Mouse (Mus musculus) kidney, postnatal 0 days (tissue): ENCODE results near the gene Fgfbp1. TPM values are rescaled to one million over a fixed set of nuclear protein-coding genes. Genes with fewer than 3 reads are reported as not detected.

ENCODE experiments used
- ATAC-seq: fragments of 200-750 bp; cut with Nextera tagmentation; replicated peaks from 2 replicates; pipeline ENCODE4 v1.8.0; 2017; ENCODE audit warnings: low read depth, moderate number of reproducible peaks, moderate TSS enrichment, moderate library complexity; ENCODE audit not compliant: low FRiP score
- DNase-seq: peaks from one replicate; pipeline ENCODE4 v3.0.0-alpha.2; 2016; ENCODE audit warnings: low spot score
- H3K27ac ChIP-seq: fragments of 300-500 bp; sonication (generic); 2 replicates; pipeline ENCODE4 v1.5.1; 2014; ENCODE audit warnings: mild to moderate bottlenecking
- H3K27me3 ChIP-seq: fragments of 300-500 bp; sonication (generic); 2 replicates; pipeline ENCODE4 v1.6.1; 2014; ENCODE audit warnings: low read length, mixed read lengths; ENCODE audit not compliant: insufficient read depth
- H3K36me3 ChIP-seq: fragments of 300-500 bp; sonication (generic); 2 replicates; pipeline ENCODE4 v1.6.1; 2014; ENCODE audit warnings: low read length, mixed read lengths; ENCODE audit not compliant: insufficient read depth
- H3K4me1 ChIP-seq: fragments of 300-500 bp; sonication (generic); replicated peaks from 2 replicates; pipeline ENCODE4 v1.6.1; 2014; ENCODE audit warnings: antibody characterized with exemption, low read length, mixed read lengths; ENCODE audit not compliant: insufficient read depth
- H3K4me2 ChIP-seq: fragments of 300-500 bp; sonication (generic); 2 replicates; pipeline ENCODE4 v1.6.1; 2014; ENCODE audit warnings: mild to moderate bottlenecking, low read length, moderate library complexity, mixed read lengths
- H3K4me3 ChIP-seq: fragments of 300-500 bp; sonication (generic); replicated peaks from 2 replicates; pipeline ENCODE4 v1.5.1; 2014; ENCODE audit warnings: low read depth, low read length
- H3K9ac ChIP-seq: fragments of 300-500 bp; sonication (generic); 2 replicates; pipeline ENCODE4 v1.6.1; 2014; ENCODE audit warnings: low read depth, low read length
- H3K9me3 ChIP-seq: fragments of 300-500 bp; sonication (generic); replicated peaks from 2 replicates; pipeline ENCODE4 v1.6.1; 2016; ENCODE audit warnings: low read length, inconsistent platforms, mixed read lengths
- CTCF ChIP-seq: IDR thresholded peaks from 2 replicates; pipeline ENCODE4 v1.5.1; 2016; ENCODE audit warnings: antibody characterized with exemption, low read depth, mild to moderate bottlenecking, moderate library complexity
- WGBS: fragments of 180-500 bp; shearing (Covaris S2); extraction: QIAGEN DNeasy Blood & Tissue Kit; methylation state at CpG from one replicate; pipeline ENCODE4 v1.1.7; 2014; 5-methylcytosine and 5-hydroxymethylcytosine counted together
- polyA plus RNA-seq: library from polyadenylated mRNA; unstranded; fragments of >200 nt; fragmentation: Nextera tagmentation; extraction: Ambion mirVana; gene quantifications from 2 replicates; pipeline ENCODE4 v1.2.1, GENCODE M21; 2015

Fgfbp1 gene
- polyA plus RNA-seq = 12.8 and 21.1 TPM in 2 replicates

GRCm38 (mm10) chr5:43981620-43982019, at the start of gene Fgfbp1:
TSS of gene Fgfbp1 (minus strand) at chr5:43981779.
- DNase-seq (peak; percentile 6), ATAC-seq (no peak)
- H3K9me3 ChIP-seq = no peaks in the 10 kb centered on the region
- no peak within 1 kb of the TSS for H3K4me2 ChIP-seq
- H3K4me1 ChIP-seq = 0 out of 2 replicates have a peak, but pooled peaks cover 7% of the 10 kb centered on the region
- TF ChIP-seq CTCF = no peak
- WGBS = 49% methylated on average over 4 of the region's 4 CpGs
- no peaks in the 10 kb centered on the region for H3K27me3 ChIP-seq
- no peak within 1 kb of the TSS for H3K9ac ChIP-seq
- H3K4me3 ChIP-seq = no peak within 1 kb of the TSS
- no peaks in the 10 kb centered on the region for H3K36me3 ChIP-seq
- no peak within 1 kb of the TSS for H3K27ac ChIP-seq

GRCm38 (mm10) chr5:43998295-43998989, 16.9 kb upstream of the Fgfbp1 start:
- TF ChIP-seq CTCF = no peak
- DNase-seq = no peak
- 86% methylated on average over 9 of the region's 9 CpGs for WGBS
- no peaks in the 10 kb centered on the region for H3K27me3 ChIP-seq
- no peak overlapping the region for H3K27ac ChIP-seq
- no peaks in the 10 kb centered on the region for H3K4me1 ChIP-seq
- ATAC-seq = no peak
- H3K9me3 ChIP-seq = no peaks in the 10 kb centered on the region
- H3K36me3 ChIP-seq = 0 out of 2 replicates have a peak, but pooled peaks cover 8% of the 10 kb centered on the region
- no peak overlapping the region for H3K4me2 ChIP-seq
- no peak overlapping the region for H3K9ac ChIP-seq
- H3K4me3 ChIP-seq = no peak overlapping the region

GRCm38 (mm10) chr5:43997626-43998025, 16.0 kb upstream of the Fgfbp1 start:
- H3K4me2 ChIP-seq = no peak overlapping the region
- no peak overlapping the region for H3K4me3 ChIP-seq
- H3K9ac ChIP-seq = no peak overlapping the region
- no peaks in the 10 kb centered on the region for H3K4me1 ChIP-seq
- ATAC-seq (no peak), DNase-seq (no peak)
- TF ChIP-seq CTCF = no peak
- no peaks in the 10 kb centered on the region for H3K9me3 ChIP-seq
- 91% methylated on average over 8 of the region's 8 CpGs for WGBS
- H3K27me3 ChIP-seq = no peaks in the 10 kb centered on the region
- 0 out of 2 replicates have a peak, but pooled peaks cover 8% of the 10 kb centered on the region for H3K36me3 ChIP-seq
- no peak overlapping the region for H3K27ac ChIP-seq

- WGBS = 38% methylated on average over 4 of the region's 4 CpGs
Observed at GRCm38 (mm10) chr5:43996162-43996561, 14.6 kb upstream of the Fgfbp1 start.

GRCm38 (mm10) chr5:43994981-43995380, 13.4 kb upstream of the Fgfbp1 start:
- no peak for ATAC-seq
- H3K4me2 ChIP-seq = no peak overlapping the region

More at GRCm38 (mm10) chr5:43996162-43996561, 14.6 kb upstream of the Fgfbp1 start:
- H3K4me1 ChIP-seq = no peaks in the 10 kb centered on the region
- ATAC-seq (no peak), DNase-seq (no peak)
- H3K27me3 ChIP-seq = no peaks in the 10 kb centered on the region
- H3K4me3 ChIP-seq = no peak overlapping the region
- H3K36me3 ChIP-seq = 0 out of 2 replicates have a peak, but pooled peaks cover 3% of the 10 kb centered on the region
- no peak overlapping the region for H3K9ac ChIP-seq
- H3K9me3 ChIP-seq = no peaks in the 10 kb centered on the region
- H3K4me2 ChIP-seq = no peak overlapping the region
- H3K27ac ChIP-seq = no peak overlapping the region
- no peak for TF ChIP-seq CTCF

GRCm38 (mm10) chr5:43990316-43990715, 8.7 kb upstream of the Fgfbp1 start:
- WGBS = 54% methylated on average over 6 of the region's 6 CpGs
- DNase-seq = peak; percentile 67
- H3K27ac ChIP-seq = no peak overlapping the region
- H3K27me3 ChIP-seq = no peaks in the 10 kb centered on the region
- no peak overlapping the region for H3K4me3 ChIP-seq
- no peak overlapping the region for H3K4me2 ChIP-seq
- TF ChIP-seq CTCF = peak; percentile 93
- H3K9ac ChIP-seq = no peak overlapping the region
- no peaks in the 10 kb centered on the region for H3K9me3 ChIP-seq
- no peak for ATAC-seq
- H3K4me1 ChIP-seq = no peaks in the 10 kb centered on the region
- no peaks in the 10 kb centered on the region for H3K36me3 ChIP-seq

More at GRCm38 (mm10) chr5:43994981-43995380, 13.4 kb upstream of the Fgfbp1 start:
- no peaks in the 10 kb centered on the region for H3K9me3 ChIP-seq
- TF ChIP-seq CTCF = no peak
- 92% methylated on average over 2 of the region's 2 CpGs for WGBS
- H3K9ac ChIP-seq = no peak overlapping the region
- no peak overlapping the region for H3K4me3 ChIP-seq
- H3K27ac ChIP-seq = no peak overlapping the region
- no peaks in the 10 kb centered on the region for H3K4me1 ChIP-seq
- DNase-seq = no peak
- H3K27me3 ChIP-seq = no peaks in the 10 kb centered on the region
- no peaks in the 10 kb centered on the region for H3K36me3 ChIP-seq
